Mouse (Mus musculus) heart, postnatal 0 days (tissue): Measurements from ENCODE around the gene Krtap4-1. TPM values are rescaled to one million over a fixed set of nuclear protein-coding genes. Genes with fewer than 3 reads are reported as not detected.

Experiments used
- ATAC-seq: fragments of 200-750 bp; cut with Nextera tagmentation; 2 replicates; pipeline ENCODE4 v1.8.0; 2017; ENCODE audit warnings: low read depth, moderate number of reproducible peaks, moderate library complexity; ENCODE audit not compliant: insufficient read depth
- DNase-seq: peaks from one replicate; pipeline ENCODE4 v3.0.0-alpha.2; 2016; ENCODE audit warnings: low spot score
- H3K27ac ChIP-seq: fragments of 300-500 bp; sonication (generic); 2 replicates; pipeline ENCODE4 v1.5.1; 2014; ENCODE audit warnings: low read depth, mild to moderate bottlenecking
- H3K27me3 ChIP-seq: fragments of 300-500 bp; sonication (generic); 2 replicates; pipeline ENCODE4 v1.6.1; 2014; ENCODE audit warnings: low read length, mixed read lengths; ENCODE audit not compliant: control insufficient read depth, insufficient read depth
- H3K36me3 ChIP-seq: fragments of 300-500 bp; sonication (generic); replicated peaks from 2 replicates; pipeline ENCODE4 v1.6.1; 2014; ENCODE audit warnings: low read length, mixed read lengths; ENCODE audit not compliant: control insufficient read depth, insufficient read depth
- H3K4me1 ChIP-seq: fragments of 300-500 bp; sonication (generic); 2 replicates; pipeline ENCODE4 v1.6.1; 2014; ENCODE audit warnings: antibody characterized with exemption; ENCODE audit not compliant: control insufficient read depth, insufficient read depth
- H3K4me2 ChIP-seq: fragments of 300-500 bp; sonication (generic); 2 replicates; pipeline ENCODE4 v1.6.1; 2014; ENCODE audit warnings: low read depth, mild to moderate bottlenecking, low read length, moderate library complexity
- H3K4me3 ChIP-seq: fragments of 300-500 bp; sonication (generic); 2 replicates; pipeline ENCODE4 v1.5.1; 2014; ENCODE audit warnings: low read depth, low read length
- H3K9ac ChIP-seq: fragments of 300-500 bp; sonication (generic); replicated peaks from 2 replicates; pipeline ENCODE4 v1.6.1; 2014; ENCODE audit warnings: low read depth, low read length, mixed read lengths
- H3K9me3 ChIP-seq: fragments of 300-500 bp; sonication (generic); replicated peaks from 2 replicates; pipeline ENCODE4 v1.6.1; 2016; ENCODE audit warnings: low read length; ENCODE audit not compliant: control insufficient read depth
- CTCF ChIP-seq: IDR thresholded peaks from 2 replicates; pipeline ENCODE4 v1.5.1; 2016; ENCODE audit warnings: antibody characterized with exemption, control low read depth, low read depth
- EP300 ChIP-seq: IDR thresholded peaks from 2 replicates; pipeline ENCODE4 v1.6.1; 2016; ENCODE audit warnings: antibody characterized with exemption, low read depth
- whole genome bisulfite sequencing: fragments of 180-500 bp; shearing (Covaris S2); extraction: QIAGEN DNeasy Blood & Tissue Kit; methylation state at CpG from one replicate; pipeline ENCODE4 v1.1.7; 2014; 5-methylcytosine and 5-hydroxymethylcytosine counted together
- polyA plus RNA-seq: library from polyadenylated mRNA; unstranded; fragments of >200 nt; fragmentation: Nextera tagmentation; extraction: Ambion mirVana; gene quantifications from 2 replicates; pipeline ENCODE4 v1.2.1, GENCODE M21; 2015
- total RNA-seq: library from RNA; depleted of rRNA; stranded (reverse); fragments of >200 nt; gene quantifications from 2 replicates; pipeline ENCODE4 v1.2.3, GENCODE M21; 2014; ENCODE audit warnings: low replicate concordance; rRNA removed

The Krtap4-1 gene
- total and polyA plus RNA-seq, 2 experiments from 2014 or later: not detected

DNA sequence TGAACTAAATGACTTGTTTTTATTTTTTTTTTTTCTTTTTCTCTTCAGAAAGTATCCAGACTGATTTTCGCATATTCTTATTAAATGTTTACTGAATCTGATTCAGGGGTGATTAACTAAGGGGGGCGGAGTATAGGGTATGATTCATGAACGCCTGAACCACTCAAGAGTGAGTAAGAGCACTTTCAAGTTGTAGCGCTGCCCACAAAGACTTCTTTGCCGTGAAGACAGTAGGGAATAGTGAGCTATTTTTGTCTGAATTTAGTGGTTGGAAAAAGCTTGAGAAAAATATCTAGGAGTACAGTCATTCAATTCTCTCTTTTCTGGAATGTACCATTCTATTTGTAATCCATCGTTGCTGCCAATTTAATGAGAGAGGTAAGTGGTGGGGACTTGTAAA, 46.5 kb downstream of the Krtap4-1 start:
- H3K9ac ChIP-seq: no peak overlapping the region
- TF ChIP-seq CTCF (no peak), EP300 (no peak)
- DNase-seq (no peak), ATAC-seq (no peak)
- 69% methylated on average over 6 of the region's 6 CpGs for WGBS
- H3K27me3 ChIP-seq: no peaks in the 10 kb centered on the region
- H3K36me3 ChIP-seq: no peaks in the 10 kb centered on the region
- no peak overlapping the region for H3K27ac ChIP-seq
- H3K4me2 ChIP-seq: no peak overlapping the region
- H3K4me3 ChIP-seq: no peak overlapping the region
- H3K4me1 ChIP-seq: no peaks in the 10 kb centered on the region
- H3K9me3 ChIP-seq: no peaks in the 10 kb centered on the region

DNA sequence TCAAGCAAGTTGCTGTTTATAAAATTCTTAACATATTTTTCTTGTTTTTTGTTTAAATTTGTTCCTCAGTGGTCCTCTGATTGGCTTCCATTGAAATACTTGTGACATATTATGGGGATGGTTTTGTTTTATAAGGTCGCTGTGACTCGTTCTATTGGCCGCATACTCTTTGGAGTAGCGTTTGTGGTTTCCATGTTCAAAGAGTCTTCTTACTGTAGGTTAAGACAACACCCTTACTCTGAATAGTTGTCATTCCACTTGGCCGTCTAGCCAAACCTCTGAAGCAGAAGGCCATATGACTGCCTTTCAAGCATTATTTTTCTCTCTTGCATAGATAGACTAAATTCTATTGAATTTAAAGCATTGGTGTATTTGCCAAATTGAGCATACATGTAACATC, 47.0 kb downstream of the Krtap4-1 start:
- no peaks in the 10 kb centered on the region for H3K36me3 ChIP-seq
- no peaks in the 10 kb centered on the region for H3K9me3 ChIP-seq
- H3K4me2 ChIP-seq: no peak overlapping the region
- no peaks in the 10 kb centered on the region for H3K27me3 ChIP-seq
- H3K4me1 ChIP-seq: no peaks in the 10 kb centered on the region
- no peak overlapping the region for H3K27ac ChIP-seq
- ATAC-seq (no peak), DNase-seq (no peak)
- TF ChIP-seq CTCF (no peak), EP300 (no peak)
- 83% methylated on average over 5 of the region's 5 CpGs for WGBS
- no peak overlapping the region for H3K9ac ChIP-seq
- no peak overlapping the region for H3K4me3 ChIP-seq

DNA sequence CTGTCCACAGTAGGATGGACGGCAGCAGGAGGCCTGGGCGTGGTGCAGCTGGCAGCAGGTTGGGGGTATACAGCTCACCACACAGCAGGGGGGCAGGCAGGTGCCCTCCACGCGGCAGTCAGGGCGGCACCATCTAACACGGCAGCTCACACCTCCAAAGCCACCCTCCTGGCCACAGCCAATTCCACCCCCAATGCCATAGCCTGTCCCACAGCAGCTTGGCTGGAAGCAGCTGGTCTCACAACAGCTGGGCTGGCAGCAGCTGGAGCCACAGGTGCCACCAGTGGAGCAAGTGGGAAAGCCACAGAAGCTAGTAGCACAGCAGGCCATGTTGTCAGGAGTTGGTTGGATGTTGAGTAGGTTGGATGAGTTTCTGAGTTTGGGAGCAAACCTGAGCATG, 47.4 kb downstream of the Krtap4-1 start, which contains the start of gene Krtap1-5:
Krtap1-5 (minus strand) TSS at position 381 of the 400 bp plus-strand sequence.
- Histone ChIP-seq H3K9me3 (no peaks in the 10 kb centered on the region), H3K27ac (no peak within 1 kb of the TSS), H3K9ac (no peak within 1 kb of the TSS), H3K27me3 (no peaks in the 10 kb centered on the region), H3K4me1 (no peaks in the 10 kb centered on the region), H3K4me2 (no peak within 1 kb of the TSS), H3K36me3 (no peaks in the 10 kb centered on the region), H3K4me3 (no peak within 1 kb of the TSS)
- 74% methylated on average over 5 of the region's 6 CpGs for WGBS
- TF ChIP-seq CTCF (no peak), EP300 (no peak)
- no peak for DNase-seq
- no peak for ATAC-seq

Other genes with a start within 250 kb of the Krtap4-1 start
Only the 30 nearest of the 38 such genes appear.
- not detected in 2 replicates for gene Krt23, start 135.1 kb downstream of the Krtap4-1 start, total RNA-seq
- 0.07 and 0.12 TPM in 2 replicates for gene Krt23, start 135.1 kb downstream of the Krtap4-1 start, polyA plus RNA-seq
- not detected in 2 replicates for gene Krt39, start 106.9 kb downstream of the Krtap4-1 start, total RNA-seq
- gene Krt39, start 106.9 kb downstream of the Krtap4-1 start, polyA plus RNA-seq: not detected in 2 replicates
- gene Krt40, start 85.1 kb downstream of the Krtap4-1 start, total RNA-seq: not detected in 2 replicates
- gene Krt40, start 85.1 kb downstream of the Krtap4-1 start, polyA plus RNA-seq: not detected in 2 replicates
- gene Krtap3-3, start 77.4 kb downstream of the Krtap4-1 start, total RNA-seq: not detected in 2 replicates
- not detected in 2 replicates for gene Krtap3-3, start 77.4 kb downstream of the Krtap4-1 start, polyA plus RNA-seq
- not detected in 2 replicates for gene Krtap3-2, start 71.4 kb downstream of the Krtap4-1 start, total RNA-seq
- gene Krtap3-2, start 71.4 kb downstream of the Krtap4-1 start, polyA plus RNA-seq: not detected in 2 replicates
- not detected in 2 replicates for gene Gm11939, start 68.8 kb downstream of the Krtap4-1 start, total RNA-seq
- gene Gm11939, start 68.8 kb downstream of the Krtap4-1 start, polyA plus RNA-seq: not detected in 2 replicates
- not detected in 2 replicates for gene Krtap3-1, start 61.6 kb downstream of the Krtap4-1 start, total RNA-seq
- not detected in 2 replicates for gene Krtap3-1, start 61.6 kb downstream of the Krtap4-1 start, polyA plus RNA-seq
- gene Krtap1-5, start 47.2 kb downstream of the Krtap4-1 start, total RNA-seq: not detected in 2 replicates
- not detected in 2 replicates for gene Krtap1-5, start 47.2 kb downstream of the Krtap4-1 start, polyA plus RNA-seq
- not detected in 2 replicates for gene Krtap1-4, start 44.6 kb downstream of the Krtap4-1 start, total RNA-seq
- gene Krtap1-4, start 44.6 kb downstream of the Krtap4-1 start, polyA plus RNA-seq: not detected in 2 replicates
- gene Krtap1-3, start 36.9 kb downstream of the Krtap4-1 start, total RNA-seq: not detected in 2 replicates
- not detected in 2 replicates for gene Krtap1-3, start 36.9 kb downstream of the Krtap4-1 start, polyA plus RNA-seq
- gene Krtap9-3, start 30.1 kb downstream of the Krtap4-1 start, total RNA-seq: not detected in 2 replicates
- gene Krtap9-3, start 30.1 kb downstream of the Krtap4-1 start, polyA plus RNA-seq: not detected in 2 replicates
- not detected in 2 replicates for gene Gm11938, start 24.9 kb downstream of the Krtap4-1 start, total RNA-seq
- not detected in 2 replicates for gene Gm11938, start 24.9 kb downstream of the Krtap4-1 start, polyA plus RNA-seq
- gene Gm11937, start 18.0 kb downstream of the Krtap4-1 start, total RNA-seq: not detected in 2 replicates
- gene Gm11937, start 18.0 kb downstream of the Krtap4-1 start, polyA plus RNA-seq: not detected in 2 replicates
- not detected in 2 replicates for gene Krtap2-4, start 13.4 kb downstream of the Krtap4-1 start, total RNA-seq
- gene Krtap2-4, start 13.4 kb downstream of the Krtap4-1 start, polyA plus RNA-seq: not detected in 2 replicates
- not detected in 2 replicates for gene Gm11562, start 7.8 kb downstream of the Krtap4-1 start, total RNA-seq
- not detected in 2 replicates for gene Gm11562, start 7.8 kb downstream of the Krtap4-1 start, polyA plus RNA-seq
- gene Krtap4-2, start 6.8 kb upstream of the Krtap4-1 start, total RNA-seq: not detected in 2 replicates
- not detected in 2 replicates for gene Krtap4-2, start 6.8 kb upstream of the Krtap4-1 start, polyA plus RNA-seq
- not detected in 2 replicates for gene Krtap4-7, start 15.9 kb upstream of the Krtap4-1 start, total RNA-seq
- not detected in 2 replicates for gene Krtap4-7, start 15.9 kb upstream of the Krtap4-1 start, polyA plus RNA-seq
- gene Gm11555, start 22.0 kb upstream of the Krtap4-1 start, total RNA-seq: not detected in 2 replicates
- not detected in 2 replicates for gene Gm11555, start 22.0 kb upstream of the Krtap4-1 start, polyA plus RNA-seq
- gene Gm11563, start 30.7 kb upstream of the Krtap4-1 start, total RNA-seq: not detected in 2 replicates
- gene Gm11563, start 30.7 kb upstream of the Krtap4-1 start, polyA plus RNA-seq: not detected in 2 replicates
- not detected in 2 replicates for gene Krtap4-6, start 37.7 kb upstream of the Krtap4-1 start, total RNA-seq
- not detected in 2 replicates for gene Krtap4-6, start 37.7 kb upstream of the Krtap4-1 start, polyA plus RNA-seq
- not detected in 2 replicates for gene Gm14190, start 62.5 kb upstream of the Krtap4-1 start, total RNA-seq
- gene Gm14190, start 62.5 kb upstream of the Krtap4-1 start, polyA plus RNA-seq: not detected in 2 replicates
- gene Gm14180, start 106.1 kb upstream of the Krtap4-1 start, total RNA-seq: not detected in 2 replicates
- not detected in 2 replicates for gene Gm14180, start 106.1 kb upstream of the Krtap4-1 start, polyA plus RNA-seq
- gene Gm11595, start 144.7 kb upstream of the Krtap4-1 start, total RNA-seq: not detected in 2 replicates
- not detected in 2 replicates for gene Gm11595, start 144.7 kb upstream of the Krtap4-1 start, polyA plus RNA-seq
- not detected in 2 replicates for gene Krtap4-8, start 152.5 kb upstream of the Krtap4-1 start, total RNA-seq
- not detected in 2 replicates for gene Krtap4-8, start 152.5 kb upstream of the Krtap4-1 start, polyA plus RNA-seq
- not detected in 2 replicates for gene Krtap4-9, start 157.0 kb upstream of the Krtap4-1 start, total RNA-seq
- gene Krtap4-9, start 157.0 kb upstream of the Krtap4-1 start, polyA plus RNA-seq: not detected in 2 replicates
- not detected in 2 replicates for gene Gm11596, start 165.2 kb upstream of the Krtap4-1 start, total RNA-seq
- gene Gm11596, start 165.2 kb upstream of the Krtap4-1 start, polyA plus RNA-seq: not detected in 2 replicates
- gene Gm11569, start 170.7 kb upstream of the Krtap4-1 start, total RNA-seq: not detected in 2 replicates
- gene Gm11569, start 170.7 kb upstream of the Krtap4-1 start, polyA plus RNA-seq: not detected in 2 replicates
- not detected in 2 replicates for gene Gm11554, start 176.2 kb upstream of the Krtap4-1 start, total RNA-seq
- gene Gm11554, start 176.2 kb upstream of the Krtap4-1 start, polyA plus RNA-seq: not detected in 2 replicates
- not detected in 2 replicates for gene Krtap4-13, start 181.7 kb upstream of the Krtap4-1 start, total RNA-seq
- not detected in 2 replicates for gene Krtap4-13, start 181.7 kb upstream of the Krtap4-1 start, polyA plus RNA-seq
- not detected in 2 replicates for gene Gm11564, start 187.4 kb upstream of the Krtap4-1 start, total RNA-seq
- gene Gm11564, start 187.4 kb upstream of the Krtap4-1 start, polyA plus RNA-seq: not detected in 2 replicates